Mouse (Mus musculus) E14TG2a.4 (cell line): Measurements from ENCODE around the gene Cited4.

Experiments
- CTCF ChIP-seq: conservative IDR thresholded peaks from 2 replicates; pipeline ENCODE4 v1.5.1; 2014; ENCODE audit warnings: low read length
- NANOG ChIP-seq: IDR thresholded peaks from 2 replicates; pipeline ENCODE4 v1.6.1; 2014; ENCODE audit warnings: borderline replicate concordance, low read length, mixed read lengths

DNA sequence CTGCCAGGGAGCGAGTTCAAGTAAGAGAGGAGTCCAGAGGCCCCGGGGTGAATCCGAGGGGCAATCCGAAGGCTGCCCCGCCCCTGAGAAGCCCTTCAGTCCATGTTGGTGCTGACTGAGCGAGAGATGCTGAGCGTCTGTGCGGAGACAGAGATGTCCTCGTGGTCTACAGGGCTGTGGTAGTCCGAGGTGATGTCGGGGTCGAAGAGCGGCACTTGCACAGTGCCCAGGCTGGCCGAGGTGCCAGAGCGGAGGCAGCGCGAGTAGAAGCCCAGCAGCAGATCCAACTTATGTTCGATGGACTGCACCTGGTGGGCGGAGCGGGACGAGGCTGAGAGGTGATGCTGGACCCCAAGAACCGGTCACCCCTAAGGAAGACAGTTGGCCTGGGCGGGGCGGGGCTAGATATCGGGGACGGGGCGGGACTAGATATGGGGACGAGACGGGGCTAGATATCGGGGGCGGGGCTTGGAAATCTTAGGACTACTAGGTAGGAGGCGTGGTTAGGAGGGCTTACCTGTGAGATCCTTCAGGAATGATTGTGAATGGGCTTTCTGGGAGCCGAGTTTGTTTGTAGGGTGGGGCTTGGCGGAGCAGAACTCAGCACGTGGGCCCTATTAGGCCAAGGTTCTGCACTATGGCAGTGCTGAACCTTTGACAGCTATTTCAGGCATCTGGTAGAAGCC, 31.6 kb downstream of the Cited4 start:
- TF ChIP-seq NANOG (no peak), CTCF (no peak)
